Mouse (Mus musculus) G1E (cell line): ENCODE measurements around the gene Wnt10a. TPM values are rescaled to one million over a fixed set of nuclear protein-coding genes. Genes with fewer than 3 reads are reported as not detected.
"Not testable (repeated sequence)": the region's sequence is repeated elsewhere in the genome, so short reads cannot be mapped to it uniquely, and the experiment has no call there.

Source experiments
- ATAC-seq: 2 replicates; pipeline ENCODE4 v1.8.0; 2016; ENCODE audit warnings: mild to moderate bottlenecking; ENCODE audit not compliant: insufficient number of reproducible peaks, poor library complexity, low FRiP score, severe bottlenecking; ENCODE audit errors: extremely low read depth
- DNase-seq: peaks from one replicate; pipeline ENCODE4 v3.0.0; 2012; ENCODE audit warnings: low spot score
- H3K27me3 ChIP-seq: 2 replicates; pipeline ENCODE4 v1.6.1; 2012; ENCODE audit warnings: mild to moderate bottlenecking, low read length, inconsistent platforms; ENCODE audit not compliant: insufficient read depth
- H3K36me3 ChIP-seq: replicated peaks from 2 replicates; pipeline ENCODE3; 2012; ENCODE audit warnings: mild to moderate bottlenecking, inconsistent platforms
- H3K4me1 ChIP-seq: 2 replicates; pipeline ENCODE4 v1.6.1; 2012; ENCODE audit warnings: low read depth, low read length, inconsistent platforms, mixed read lengths; ENCODE audit not compliant: insufficient read depth
- H3K4me3 ChIP-seq: 2 replicates; pipeline ENCODE4 v1.5.1; 2012; ENCODE audit warnings: low read depth, mild to moderate bottlenecking, inconsistent platforms, low read length, moderate library complexity, mixed read lengths
- H3K9me3 ChIP-seq: replicated peaks from 2 replicates; pipeline ENCODE4 v1.6.1; 2012; ENCODE audit warnings: inconsistent platforms
- CTCF ChIP-seq: IDR thresholded peaks from 2 replicates; pipeline ENCODE4 v1.5.1; 2012; ENCODE audit warnings: low read depth, low read length, inconsistent platforms, mixed read lengths
- GATA1 ChIP-seq: IDR thresholded peaks from 2 replicates; pipeline ENCODE4 v1.6.1; 2012; ENCODE audit warnings: borderline replicate concordance, low read length, inconsistent platforms, mixed read lengths
- GATA2 ChIP-seq: IDR thresholded peaks from 2 replicates; pipeline ENCODE4 v1.6.1; 2012; ENCODE audit warnings: low read depth, low read length, inconsistent platforms, borderline replicate concordance
- POLR2AphosphoS5 ChIP-seq: IDR thresholded peaks from 2 replicates; pipeline ENCODE4 v1.6.1; 2012; ENCODE audit warnings: low read depth, low read length, inconsistent platforms; ENCODE audit not compliant: insufficient replicate concordance
- TAL1 ChIP-seq: conservative IDR thresholded peaks from 2 replicates; pipeline ENCODE4 v1.6.1; 2012; ENCODE audit warnings: low read depth, low read length, inconsistent platforms, mixed read lengths
- polyA plus RNA-seq: library from polyadenylated mRNA; stranded (reverse); fragments of >175 nt; gene quantifications from 2 replicates; pipeline ENCODE4 v1.2.3, GENCODE M21; 2012
- total RNA-seq, 2 experiments: library from RNA; stranded (forward) in 1 of 2; stranded (reverse) in 1 of 2; fragments of 200-1000 nt in 1 of 2; fragments of >200 nt in 1 of 2; fragmentation: Nextera tagmentation in 1 of 2; gene quantifications; 2 replicates each; pipeline ENCODE4 v1.2.3; 2014 to 2017

Gene Wnt10a
- total and polyA plus RNA-seq, 3 experiments: 0.05 TPM; not detected in 2

GRCm38 (mm10) chr1:74817219-74817618, 25.9 kb downstream of the Wnt10a start:
- H3K9me3 ChIP-seq: no peaks in the 10 kb centered on the region
- 0 out of 2 replicates have a peak, but pooled peaks cover 4% of the 10 kb centered on the region for H3K27me3 ChIP-seq
- H3K36me3 ChIP-seq: peaks cover 3% of the 10 kb centered on the region
- DNase-seq: no peak
- ATAC-seq: no peak
- peaks cover 11% of the 10 kb centered on the region for H3K4me1 ChIP-seq
- H3K4me3 ChIP-seq: peak overlapping the region; percentile 72
- TF ChIP-seq POLR2AphosphoS5: no peak
- TF ChIP-seq CTCF: no peak
- no peak for TF ChIP-seq GATA2
- no peak for TF ChIP-seq TAL1
- no peak for TF ChIP-seq GATA1

DNA sequence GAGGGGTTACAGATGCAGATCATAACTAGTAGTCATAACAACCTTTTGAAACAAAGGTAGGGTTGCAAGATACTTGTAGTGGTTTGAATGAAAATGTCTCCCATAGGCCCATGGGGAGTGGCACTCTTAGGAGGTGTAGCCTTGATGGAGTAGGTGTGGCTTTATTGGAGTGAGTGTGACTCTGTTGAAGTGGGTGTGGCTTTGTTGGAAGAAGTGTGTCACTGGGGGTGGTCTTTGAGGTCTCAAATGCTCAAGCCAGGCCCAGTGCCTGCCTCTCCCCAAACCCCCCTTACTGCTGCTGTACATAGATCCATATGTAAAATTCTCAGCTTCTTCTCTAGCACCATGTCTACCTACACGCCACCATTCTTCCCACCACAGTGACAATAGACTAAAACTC, 27.2 kb downstream of the Wnt10a start:
- Histone ChIP-seq H3K4me1 (peaks cover 11% of the 10 kb centered on the region), H3K4me3 (no peak overlapping the region), H3K9me3 (no peaks in the 10 kb centered on the region), H3K36me3 (peaks cover 3% of the 10 kb centered on the region), H3K27me3 (0 out of 2 replicates have a peak, but pooled peaks cover 4% of the 10 kb centered on the region)
- DNase-seq (no peak), ATAC-seq (no peak)
- TF ChIP-seq GATA1: no peak
- TF ChIP-seq GATA2: no peak
- no peak for TF ChIP-seq TAL1
- TF ChIP-seq CTCF: no peak

DNA sequence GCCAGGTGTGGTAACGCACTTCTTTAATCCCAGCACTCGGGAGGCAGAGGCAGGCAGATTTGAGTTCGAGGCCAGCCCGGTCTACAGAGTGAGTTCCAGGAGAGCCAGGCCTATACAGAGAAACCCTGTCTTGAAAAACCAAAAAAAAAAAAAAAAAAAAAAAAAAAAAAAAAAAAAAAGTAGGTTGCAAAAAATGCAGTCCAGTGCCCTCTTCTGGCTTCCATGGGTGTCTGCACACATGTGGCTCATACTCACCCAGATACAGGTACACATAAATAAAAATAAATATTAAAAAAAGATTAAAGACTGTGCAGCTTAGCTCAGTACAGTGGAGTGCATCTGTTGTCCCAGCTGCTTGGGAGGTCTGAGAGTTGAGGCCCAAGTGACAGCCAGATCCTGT, 32.3 kb downstream of the Wnt10a start:
- H3K4me3 ChIP-seq, H3K36me3 ChIP-seq, H3K4me1 ChIP-seq, ATAC-seq, H3K27me3 ChIP-seq, DNase-seq, H3K9me3 ChIP-seq: not testable (repeated sequence)

DNA sequence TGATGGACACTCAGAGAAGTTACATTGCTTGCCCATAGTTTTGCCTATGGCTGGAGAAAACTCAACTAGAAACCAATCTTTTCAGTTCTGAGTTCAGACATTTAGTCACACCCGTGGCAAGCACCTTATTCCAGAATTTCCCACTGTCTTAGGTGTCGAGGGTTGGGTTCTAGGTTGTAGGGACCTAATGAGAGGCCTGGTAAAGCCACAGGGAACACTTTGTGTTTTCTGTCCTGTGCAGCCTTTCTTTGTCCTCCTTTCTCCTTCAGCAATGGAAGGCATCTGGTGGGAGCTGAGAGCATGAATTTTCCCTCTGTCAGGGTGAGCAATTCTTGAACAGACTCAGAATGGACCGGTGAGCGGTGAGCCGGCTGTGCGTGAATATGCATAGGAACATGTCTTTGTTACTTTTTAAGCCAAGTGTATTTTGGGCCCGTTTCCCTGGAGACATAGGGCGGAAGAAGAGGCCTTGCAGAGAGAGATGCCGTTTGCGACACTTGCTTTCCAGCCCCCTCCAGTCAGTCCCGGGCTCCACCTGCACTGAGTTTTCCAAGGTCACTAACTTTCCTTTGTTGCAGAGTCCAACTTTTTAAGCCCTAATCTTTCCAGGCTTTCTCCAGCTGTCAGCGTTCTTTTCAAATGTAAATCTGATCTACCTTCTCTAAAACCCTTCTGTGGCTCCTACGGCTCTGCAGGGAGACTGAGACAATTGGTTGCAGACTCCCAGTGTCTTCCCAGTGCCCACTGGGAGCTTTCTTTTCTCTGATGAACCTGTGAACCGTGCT, 33.4 kb downstream of the Wnt10a start:
- Histone ChIP-seq H3K36me3 (no peaks in the 10 kb centered on the region), H3K27me3 (peaks cover 5% of the 10 kb centered on the region; the same call in 1 of the 2 replicates), H3K4me1 (no peaks in the 10 kb centered on the region), H3K4me3 (no peak overlapping the region), H3K9me3 (no peaks in the 10 kb centered on the region)
- no peak for TF ChIP-seq TAL1
- ATAC-seq: no peak
- DNase-seq: no peak

DNA sequence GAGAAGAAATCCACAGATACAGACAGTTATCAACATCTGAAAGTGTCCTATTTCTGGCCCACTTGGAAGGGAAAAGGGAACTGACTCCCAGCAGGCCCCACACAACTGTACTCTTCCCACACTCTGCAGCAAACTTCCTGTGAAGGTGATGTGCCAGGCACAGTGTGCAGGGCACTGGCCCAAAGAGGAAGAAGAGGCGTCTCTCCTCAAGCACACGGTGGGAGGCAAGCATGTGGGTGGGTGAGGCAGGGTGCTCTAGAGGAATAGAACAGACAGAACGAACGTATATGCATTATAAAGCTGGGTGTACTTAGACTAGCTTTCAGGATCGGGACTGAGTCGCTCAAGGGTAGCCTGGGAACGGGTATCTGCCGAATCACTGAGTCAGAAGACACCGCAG, 38.7 kb downstream of the Wnt10a start:
- ATAC-seq (no peak), DNase-seq (no peak)
- TF ChIP-seq CTCF (no peak), GATA2 (no peak), GATA1 (no peak), POLR2AphosphoS5 (no peak)
- H3K27me3 ChIP-seq: peaks cover 5% of the 10 kb centered on the region; the same call in 1 of the 2 replicates
- no peaks in the 10 kb centered on the region for H3K9me3 ChIP-seq
- no peaks in the 10 kb centered on the region for H3K36me3 ChIP-seq
- no peak overlapping the region for H3K4me3 ChIP-seq
- H3K4me1 ChIP-seq: no peaks in the 10 kb centered on the region

DNA sequence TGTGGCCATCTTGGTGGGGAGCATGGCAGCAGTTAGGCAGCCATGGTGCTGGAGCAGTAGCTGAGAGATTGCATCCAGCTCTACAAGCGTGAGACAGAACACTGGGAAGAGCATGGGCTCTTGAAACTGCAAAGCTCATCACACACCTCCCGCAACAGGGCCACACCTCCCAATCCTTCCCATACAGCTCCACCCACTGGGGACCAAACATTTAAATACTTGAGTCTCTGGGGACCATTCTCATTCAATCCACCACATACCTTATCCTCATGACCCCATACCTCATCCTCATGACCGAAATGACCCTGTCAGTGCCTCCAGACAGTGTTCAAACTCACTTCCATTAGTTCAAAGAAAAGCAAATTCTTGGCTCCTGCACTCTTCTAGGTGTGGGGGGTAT, 41.9 kb downstream of the Wnt10a start:
- Histone ChIP-seq H3K4me1 (no peaks in the 10 kb centered on the region), H3K4me3 (no peak overlapping the region), H3K27me3 (no peaks in the 10 kb centered on the region; the same call in 1 of the 2 replicates), H3K36me3 (no peaks in the 10 kb centered on the region), H3K9me3 (no peaks in the 10 kb centered on the region)
- DNase-seq (no peak), ATAC-seq (no peak)
- TF ChIP-seq GATA1: no peak
- TF ChIP-seq GATA2: no peak
- TF ChIP-seq CTCF: no peak

- Histone ChIP-seq H3K4me1 (no peaks in the 10 kb centered on the region), H3K27me3 (no peaks in the 10 kb centered on the region), H3K4me3 (no peak overlapping the region), H3K36me3 (no peaks in the 10 kb centered on the region), H3K9me3 (no peaks in the 10 kb centered on the region)
- DNase-seq (no peak), ATAC-seq (no peak)
- TF ChIP-seq GATA1 (no peak), POLR2AphosphoS5 (no peak), GATA2 (no peak), TAL1 (no peak), CTCF (no peak)
Observed at GRCm38 (mm10) chr1:74843090-74843489, 51.8 kb downstream of the Wnt10a start.
